Mouse (Mus musculus) intestine, embryonic 14.5 days (tissue): Measurements from ENCODE around the gene Farsb. TPM values are rescaled to one million over a fixed set of nuclear protein-coding genes. Genes with fewer than 3 reads are reported as not detected.
A peak's percentile ranks its signal among the peaks of the same experiment; 100 is the strongest.

Experiments
- ATAC-seq: fragments of 200-750 bp; cut with Nextera tagmentation; replicated peaks from 2 replicates; pipeline ENCODE4 v1.8.0; 2017; ENCODE audit warnings: low read depth, moderate number of reproducible peaks, moderate TSS enrichment, moderate library complexity; ENCODE audit not compliant: low FRiP score, low TSS enrichment
- DNase-seq: peaks from one replicate; pipeline ENCODE4 v3.0.0-alpha.2; 2018; ENCODE audit warnings: low spot score
- H3K27ac ChIP-seq: fragments of 300-500 bp; sonication (generic); 2 replicates; pipeline ENCODE4 v1.5.1; 2014; ENCODE audit warnings: low read depth, mild to moderate bottlenecking, control low read depth
- H3K27me3 ChIP-seq: fragments of 300-500 bp; sonication (generic); replicated peaks from 2 replicates; pipeline ENCODE4 v1.6.1; 2014; ENCODE audit warnings: low read length, control low read depth; ENCODE audit not compliant: control insufficient read depth, insufficient read depth
- H3K36me3 ChIP-seq: fragments of 300-500 bp; sonication (generic); 2 replicates; pipeline ENCODE4 v1.6.1; 2014; ENCODE audit warnings: low read length, control low read depth; ENCODE audit not compliant: control insufficient read depth, insufficient read depth
- H3K4me1 ChIP-seq: fragments of 300-500 bp; sonication (generic); replicated peaks from 2 replicates; pipeline ENCODE4 v1.6.1; 2014; ENCODE audit warnings: low read length, control low read depth, mixed read lengths; ENCODE audit not compliant: control insufficient read depth, insufficient read depth
- H3K4me2 ChIP-seq: fragments of 300-500 bp; sonication (generic); 2 replicates; pipeline ENCODE4 v1.6.1; 2014; ENCODE audit warnings: low read length
- H3K4me3 ChIP-seq: fragments of 300-500 bp; sonication (generic); 2 replicates; pipeline ENCODE4 v1.5.1; 2014; ENCODE audit warnings: low read depth, low read length, control low read depth, mixed read lengths
- H3K9ac ChIP-seq: fragments of 300-500 bp; sonication (generic); 2 replicates; pipeline ENCODE4 v1.6.1; 2014; ENCODE audit warnings: mild to moderate bottlenecking, low read length
- H3K9me3 ChIP-seq: fragments of 300-500 bp; sonication (generic); 2 replicates; pipeline ENCODE4 v1.6.1; 2016; ENCODE audit warnings: low read length, control low read depth; ENCODE audit not compliant: control insufficient read depth
- WGBS: fragments of 180-500 bp; shearing (Covaris S2); extraction: QIAGEN DNeasy Blood & Tissue Kit; methylation state at CpG from one replicate; pipeline ENCODE4 v1.1.7; 2014; 5-methylcytosine and 5-hydroxymethylcytosine counted together
- polyA plus RNA-seq: library from polyadenylated mRNA; unstranded; fragments of >200 nt; fragmentation: Nextera tagmentation; extraction: Ambion mirVana; gene quantifications from 2 replicates; pipeline ENCODE4 v1.2.1, GENCODE M21; 2014

Gene Farsb
- 167 and 177 TPM in 2 replicates for polyA plus RNA-seq

DNA sequence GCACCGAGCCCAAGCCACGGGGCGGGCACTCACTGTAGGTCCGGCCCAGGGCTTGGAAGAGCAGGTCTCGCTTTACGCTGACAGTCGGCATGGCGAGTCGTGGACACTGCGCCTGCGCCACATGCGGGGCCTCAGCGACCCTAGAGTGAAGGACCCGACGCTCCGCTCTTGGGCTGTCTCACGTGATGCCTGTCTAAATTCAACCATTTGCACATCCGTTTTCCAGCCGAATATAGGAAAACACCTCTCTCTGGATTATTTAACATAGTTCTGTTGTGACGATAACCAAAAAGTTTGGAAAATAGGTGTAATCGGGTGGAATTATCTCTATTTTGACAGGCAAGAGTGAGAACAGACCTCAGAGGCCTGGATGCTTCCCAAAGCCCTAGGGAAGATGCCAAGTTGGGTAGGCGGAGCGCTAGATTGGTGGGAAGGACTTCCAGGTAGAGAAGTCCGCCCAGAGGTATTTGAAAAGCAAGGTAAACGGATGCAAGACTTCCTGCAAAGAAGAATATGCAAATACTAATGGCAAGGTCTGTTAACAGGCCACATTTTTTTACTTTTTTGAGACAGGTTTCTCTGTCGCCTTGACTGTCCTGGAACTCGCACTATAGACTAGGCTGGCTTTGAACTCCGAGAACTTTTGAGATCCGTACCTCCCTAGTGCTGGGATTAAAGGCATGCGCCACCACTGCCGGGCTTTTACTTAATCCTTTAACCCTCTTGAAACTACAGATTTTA is at the start of gene Farsb:
Farsb (minus strand) TSS at position 146 of the 741 bp plus-strand sequence.
- DNase-seq (peak; percentile 95), ATAC-seq (peak; percentile 98)
- H3K36me3 ChIP-seq: no peaks in the 10 kb centered on the region
- H3K4me2 ChIP-seq: peak within 1 kb of the TSS; percentile 83
- H3K4me3 ChIP-seq: peak within 1 kb of the TSS; percentile 89
- H3K27me3 ChIP-seq: no peaks in the 10 kb centered on the region
- no peaks in the 10 kb centered on the region for H3K9me3 ChIP-seq
- WGBS: under 1% methylated on average over 31 of the region's 31 CpGs
- H3K9ac ChIP-seq: peak within 1 kb of the TSS; percentile 82
- peaks cover 6% of the 10 kb centered on the region for H3K4me1 ChIP-seq
- peak within 1 kb of the TSS; percentile 79 for H3K27ac ChIP-seq

- 60% methylated on average over 5 of the region's 5 CpGs for WGBS
- DNase-seq: no peak
- H3K4me2 ChIP-seq: no peak overlapping the region
- H3K36me3 ChIP-seq: no peaks in the 10 kb centered on the region
- H3K9me3 ChIP-seq: no peaks in the 10 kb centered on the region
- no peak overlapping the region for H3K9ac ChIP-seq
- ATAC-seq: no peak
- no peaks in the 10 kb centered on the region for H3K4me1 ChIP-seq
- H3K27ac ChIP-seq: no peak overlapping the region
- H3K4me3 ChIP-seq: no peak overlapping the region
- H3K27me3 ChIP-seq: no peaks in the 10 kb centered on the region
These were observed 49.7 kb upstream of the Farsb start for GRCm38 (mm10) chr1:78538396-78538795.

- no peaks in the 10 kb centered on the region for H3K36me3 ChIP-seq
- DNase-seq: peak; percentile 52
- H3K4me3 ChIP-seq: peak overlapping the region; percentile 29
- peak overlapping the region; percentile 49 for H3K4me2 ChIP-seq
- no peaks in the 10 kb centered on the region for H3K9me3 ChIP-seq
- no peaks in the 10 kb centered on the region for H3K4me1 ChIP-seq
- no peak overlapping the region for H3K9ac ChIP-seq
- no peaks in the 10 kb centered on the region for H3K27me3 ChIP-seq
- 0 out of 2 replicates have a peak, but pooled peaks have one; percentile 45 for ATAC-seq
- no peak overlapping the region for H3K27ac ChIP-seq
- WGBS: 40% methylated on average over 16 of the region's 16 CpGs
These were observed 48.9 kb upstream of the Farsb start for GRCm38 (mm10) chr1:78537494-78538010.

DNA sequence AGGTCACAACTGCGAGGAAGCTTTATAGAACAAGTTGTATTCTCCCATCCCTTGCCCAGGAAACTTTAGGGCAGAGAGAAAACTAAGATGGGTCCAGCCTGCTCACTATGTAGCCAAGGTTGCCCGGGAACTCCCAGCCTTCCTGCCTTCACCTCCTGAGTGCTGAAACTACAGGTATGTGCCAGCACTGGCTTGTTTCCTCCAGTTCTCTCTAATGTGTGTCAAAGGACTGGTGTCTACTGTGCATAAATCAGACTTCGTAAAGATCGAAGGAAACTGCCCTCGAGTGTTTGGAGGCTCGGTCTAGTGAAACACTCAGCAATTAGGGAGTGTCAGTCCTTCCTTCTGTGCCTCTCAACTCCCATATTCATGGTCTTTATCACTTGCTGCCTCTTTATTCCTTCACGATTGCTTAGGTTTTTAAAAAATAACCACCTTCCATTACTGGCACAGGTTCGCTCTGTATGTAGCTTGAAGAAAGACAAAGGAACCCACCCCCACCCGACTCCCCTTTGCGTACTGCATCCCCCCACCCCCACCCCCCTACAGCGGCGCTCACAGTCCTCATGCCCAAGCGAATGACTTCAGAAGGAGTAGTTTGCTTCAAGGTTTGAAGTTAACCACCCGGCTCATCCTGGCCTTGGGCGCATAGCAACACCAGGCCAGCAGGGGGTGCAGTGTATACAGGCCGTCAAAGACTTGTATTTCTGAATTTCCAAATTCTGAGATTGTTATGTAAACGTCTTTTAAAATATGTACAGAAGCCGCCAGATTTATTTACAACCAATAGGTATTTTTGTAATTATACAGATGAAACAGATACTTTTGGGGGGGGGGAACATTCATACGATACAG is 47.8 kb upstream of the Farsb start:
- 29% methylated on average over 19 of the region's 19 CpGs for WGBS
- Histone ChIP-seq H3K27ac (no peak overlapping the region), H3K4me1 (no peaks in the 10 kb centered on the region), H3K36me3 (no peaks in the 10 kb centered on the region), H3K9ac (no peak overlapping the region), H3K4me2 (peak overlapping the region; percentile 49), H3K27me3 (no peaks in the 10 kb centered on the region), H3K9me3 (no peaks in the 10 kb centered on the region), H3K4me3 (no peak overlapping the region)
- ATAC-seq (no peak; the same call in 1 of the 2 replicates), DNase-seq (peak; percentile 80)

DNA sequence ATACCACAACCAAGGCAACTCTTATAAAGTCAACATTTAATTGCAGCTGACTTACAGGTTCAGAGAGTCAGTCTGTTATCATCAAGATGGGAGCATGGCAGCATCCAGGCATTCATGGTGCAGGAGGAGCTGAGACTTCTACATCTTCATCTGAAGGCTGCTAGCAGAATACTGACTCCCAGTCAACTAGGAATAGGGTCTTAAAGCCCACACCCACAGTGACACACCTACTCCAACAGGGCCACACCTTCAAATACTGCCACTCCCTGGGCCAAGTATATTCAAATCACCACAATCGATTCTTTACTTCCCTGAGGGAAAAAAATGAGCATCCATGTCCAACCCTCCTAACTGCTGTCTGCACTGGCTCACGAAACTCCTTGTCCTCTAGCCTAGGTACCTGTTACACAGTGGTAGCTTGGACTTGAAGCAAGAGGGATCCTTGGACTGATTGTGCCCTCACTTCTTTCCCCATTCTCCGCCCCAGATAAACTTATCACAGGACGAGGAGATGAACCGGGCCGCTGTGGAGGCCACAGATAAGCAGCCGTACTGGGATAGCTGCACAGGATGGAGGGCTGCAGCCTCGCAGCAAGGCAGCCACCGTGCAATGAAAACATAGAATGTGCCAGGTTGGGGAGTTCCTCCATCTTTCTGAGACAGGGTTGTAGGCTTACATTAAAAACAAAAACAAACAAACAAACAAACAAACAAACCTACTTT is 45.9 kb upstream of the Farsb start:
- H3K27me3 ChIP-seq: no peaks in the 10 kb centered on the region
- no peak for ATAC-seq
- no peaks in the 10 kb centered on the region for H3K9me3 ChIP-seq
- H3K4me3 ChIP-seq: no peak overlapping the region
- no peaks in the 10 kb centered on the region for H3K4me1 ChIP-seq
- no peak overlapping the region for H3K9ac ChIP-seq
- no peak overlapping the region for H3K4me2 ChIP-seq
- H3K36me3 ChIP-seq: no peaks in the 10 kb centered on the region
- DNase-seq: no peak
- WGBS: 85% methylated on average over 9 of the region's 9 CpGs
- no peak overlapping the region for H3K27ac ChIP-seq

DNA sequence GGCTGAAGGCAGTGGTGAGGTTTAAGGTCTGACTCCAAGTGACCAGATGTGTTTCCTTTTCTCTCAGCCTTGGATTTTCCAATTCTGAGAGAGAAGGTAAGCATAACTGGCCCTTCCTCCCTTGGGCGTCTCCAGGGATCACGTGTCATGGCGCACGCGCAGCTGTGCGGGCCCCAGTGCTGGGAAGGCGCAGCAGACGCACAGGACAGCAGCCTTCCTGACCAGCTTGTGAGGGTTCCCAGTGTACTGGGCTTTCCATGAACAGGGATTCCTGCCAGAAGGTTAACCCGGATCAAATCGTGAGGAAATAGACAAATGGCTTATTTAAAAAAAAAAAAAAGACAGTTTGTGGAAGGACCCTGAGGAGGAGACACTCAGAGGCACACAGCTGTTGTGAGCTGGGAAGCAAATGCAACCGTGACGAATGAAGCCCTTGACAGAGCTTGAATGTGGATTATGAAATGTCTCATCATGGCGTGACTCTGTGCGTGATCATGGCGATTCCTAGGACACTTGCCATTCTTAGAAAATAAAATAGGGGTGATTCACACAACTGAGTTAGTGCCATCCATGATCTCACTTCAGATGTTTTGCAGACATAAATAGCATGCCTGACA is 43.6 kb upstream of the Farsb start:
- H3K27me3 ChIP-seq: no peaks in the 10 kb centered on the region
- no peak for DNase-seq

GRCm38 (mm10) chr1:78530500-78531215 is 42.0 kb upstream of the Farsb start:
- no peaks in the 10 kb centered on the region for H3K36me3 ChIP-seq
- WGBS: 75% methylated on average over 7 of the region's 7 CpGs

More for the DNA sequence above, 43.6 kb upstream of the Farsb start:
- H3K4me3 ChIP-seq: no peak overlapping the region
- no peak overlapping the region for H3K27ac ChIP-seq
- H3K4me1 ChIP-seq: no peaks in the 10 kb centered on the region
- no peak overlapping the region for H3K4me2 ChIP-seq
- H3K9me3 ChIP-seq: no peaks in the 10 kb centered on the region
- no peak overlapping the region for H3K9ac ChIP-seq
- WGBS: 75% methylated on average over 15 of the region's 15 CpGs
- ATAC-seq: no peak
- H3K36me3 ChIP-seq: no peaks in the 10 kb centered on the region

More at GRCm38 (mm10) chr1:78530500-78531215, 42.0 kb upstream of the Farsb start:
- no peak overlapping the region for H3K4me2 ChIP-seq
- H3K27me3 ChIP-seq: no peaks in the 10 kb centered on the region
- H3K4me1 ChIP-seq: no peaks in the 10 kb centered on the region
- no peak overlapping the region for H3K9ac ChIP-seq
- no peak for ATAC-seq
- H3K4me3 ChIP-seq: no peak overlapping the region
- H3K9me3 ChIP-seq: no peaks in the 10 kb centered on the region
- DNase-seq: no peak
- no peak overlapping the region for H3K27ac ChIP-seq
